Mouse (Mus musculus) 416B (cell line): ENCODE measurements around the gene Catsper1.
"Not testable (repeated sequence)": the region's sequence is repeated elsewhere in the genome, so short reads cannot be mapped to it uniquely, and the experiment has no call there.

Experiments used
- DNase-seq: peaks from one replicate; pipeline ENCODE4 v3.0.0; 2011; ENCODE audit warnings: low read depth

Gene Catsper1

GRCm38 (mm10) chr19:5335441-5335840 is at the start of gene Catsper1:
Gene Catsper1, plus strand, starts transcription at chr19:5335741.
- no peak for DNase-seq

GRCm38 (mm10) chr19:5294972-5295735 is 40.4 kb upstream of the Catsper1 start, which contains the start of gene Sf3b2:
Gene Sf3b2, minus strand, starts transcription at chr19:5295455.
- DNase-seq: peak; percentile 100

GRCm38 (mm10) chr19:5295736-5296075 is 39.8 kb upstream of the Catsper1 start:
- DNase-seq: no peak

- DNase-seq: no peak
These were observed 38.9 kb upstream of the Catsper1 start for GRCm38 (mm10) chr19:5296630-5297029.

GRCm38 (mm10) chr19:5297903-5298800 is 37.4 kb upstream of the Catsper1 start, which contains the start of gene Gal3st3:
Gene Gal3st3, plus strand, starts transcription at chr19:5298331.
- no peak for DNase-seq

- no peak for DNase-seq
These were observed 35.0 kb upstream of the Catsper1 start for GRCm38 (mm10) chr19:5300588-5300987.

GRCm38 (mm10) chr19:5302455-5302854 is 33.1 kb upstream of the Catsper1 start:
- peak; percentile 89 for DNase-seq

- DNase-seq: peak; percentile 35
These were observed 29.3 kb upstream of the Catsper1 start for GRCm38 (mm10) chr19:5306279-5306678.

GRCm38 (mm10) chr19:5306968-5307734 is 28.4 kb upstream of the Catsper1 start:
- no peak for DNase-seq

GRCm38 (mm10) chr19:5309025-5309424 is 26.5 kb upstream of the Catsper1 start:
- peak; percentile 28 for DNase-seq

- peak; percentile 55 for DNase-seq
These were observed 22.4 kb upstream of the Catsper1 start for GRCm38 (mm10) chr19:5313189-5313588.

GRCm38 (mm10) chr19:5323801-5324200 is 11.7 kb upstream of the Catsper1 start:
- DNase-seq: no peak

- no peak for DNase-seq
These were observed 7.6 kb upstream of the Catsper1 start for GRCm38 (mm10) chr19:5327970-5328369.

- DNase-seq: no peak
These were observed 800 bp upstream of the Catsper1 start for GRCm38 (mm10) chr19:5334741-5335140.

- peak; percentile 79 for DNase-seq
These were observed 2.4 kb downstream of the Catsper1 start for GRCm38 (mm10) chr19:5337975-5338374.

GRCm38 (mm10) chr19:5341360-5341759 is 5.8 kb downstream of the Catsper1 start:
- no peak for DNase-seq

GRCm38 (mm10) chr19:5345297-5346131 is 10.0 kb downstream of the Catsper1 start:
- peak; percentile 52 for DNase-seq

- no peak for DNase-seq
These were observed 12.5 kb downstream of the Catsper1 start for GRCm38 (mm10) chr19:5348064-5348463.

- peak; percentile 54 for DNase-seq
These were observed 13.3 kb downstream of the Catsper1 start for GRCm38 (mm10) chr19:5348526-5349501.

GRCm38 (mm10) chr19:5349502-5349873 is 13.9 kb downstream of the Catsper1 start, which contains the start of gene Cst6:
Gene Cst6, minus strand, starts transcription at chr19:5349574.
- not testable (repeated sequence) for DNase-seq
